In genomic region chr6:120782948-120783347, GRCm38 (mm10) we compare ENCODE assay signal across 17 mouse cellular contexts. TPM values are rescaled to one million over a fixed set of nuclear protein-coding genes. Genes with fewer than 3 reads are reported as not detected.
"Had no signal": no experiment of that assay in that cellular context is flagged by ENCODE, and none has a peak within 500 bp of the region (broad histone marks: within the 10 kb centered on the region; RNA-seq: fewer than 3 reads in every experiment).

No protein-coding gene starts in this region.

- H3K36me3 ChIP-seq: midbrain, embryonic 13.5 days; midbrain, embryonic 15.5 days; neural tube, embryonic 12.5 days; stomach, embryonic 15.5 days had no signal

- H3K27ac ChIP-seq: midbrain, embryonic 13.5 days; midbrain, embryonic 15.5 days; neural tube, embryonic 12.5 days; stomach, embryonic 15.5 days; stomach, postnatal 0 days had no signal

- H3K9ac ChIP-seq: lung, embryonic 14.5 days; midbrain, embryonic 13.5 days; midbrain, embryonic 15.5 days; neural tube, embryonic 12.5 days; stomach, embryonic 15.5 days had no signal

- DNase-seq: lung, adult 18-20 months; lung, embryonic 14.5 days; lung, postnatal 10 days; lung, postnatal 4 days; right cerebral cortex, postnatal 14 days; thymus, adult 2 months; thymus, postnatal 25 days; thymus, postnatal 4 days had no signal

- H3K27me3 ChIP-seq: midbrain, embryonic 13.5 days; midbrain, embryonic 15.5 days; neural tube, embryonic 12.5 days; stomach, embryonic 15.5 days had no signal

- H3K9me3 ChIP-seq: megakaryocyte, embryonic 14.5 days; midbrain, embryonic 13.5 days; midbrain, embryonic 15.5 days; neural tube, embryonic 12.5 days; stomach, embryonic 15.5 days had no signal

- H3K4me1 ChIP-seq: midbrain, embryonic 15.5 days; stomach, embryonic 15.5 days had no signal

- H3K4me3 ChIP-seq: megakaryocyte, embryonic 14.5 days; midbrain, embryonic 13.5 days; midbrain, embryonic 15.5 days; neural tube, embryonic 12.5 days; stomach, embryonic 15.5 days had no signal

- H3K4me2 ChIP-seq: lung, embryonic 14.5 days; midbrain, embryonic 11.5 days; midbrain, embryonic 13.5 days; midbrain, embryonic 15.5 days; neural tube, embryonic 12.5 days; stomach, embryonic 15.5 days had no signal

RNA-seq across cellular contexts. Expression of gene Slc25a18, which starts 9.6 kb away (rescaled TPM):
- total RNA-seq: megakaryocyte progenitor cell, adult 5-6 weeks had no signal
- polyA plus RNA-seq: urinary bladder, adult 2 months had no signal
